Mouse (Mus musculus): ENCODE measurements around the gene Smtnl1.
A peak's percentile ranks its signal among the peaks of the same experiment; 100 is the strongest.
"Not testable (repeated sequence)": the region's sequence is repeated elsewhere in the genome, so short reads cannot be mapped to it uniquely, and the experiment has no call there.

Gene Smtnl1

DNA sequence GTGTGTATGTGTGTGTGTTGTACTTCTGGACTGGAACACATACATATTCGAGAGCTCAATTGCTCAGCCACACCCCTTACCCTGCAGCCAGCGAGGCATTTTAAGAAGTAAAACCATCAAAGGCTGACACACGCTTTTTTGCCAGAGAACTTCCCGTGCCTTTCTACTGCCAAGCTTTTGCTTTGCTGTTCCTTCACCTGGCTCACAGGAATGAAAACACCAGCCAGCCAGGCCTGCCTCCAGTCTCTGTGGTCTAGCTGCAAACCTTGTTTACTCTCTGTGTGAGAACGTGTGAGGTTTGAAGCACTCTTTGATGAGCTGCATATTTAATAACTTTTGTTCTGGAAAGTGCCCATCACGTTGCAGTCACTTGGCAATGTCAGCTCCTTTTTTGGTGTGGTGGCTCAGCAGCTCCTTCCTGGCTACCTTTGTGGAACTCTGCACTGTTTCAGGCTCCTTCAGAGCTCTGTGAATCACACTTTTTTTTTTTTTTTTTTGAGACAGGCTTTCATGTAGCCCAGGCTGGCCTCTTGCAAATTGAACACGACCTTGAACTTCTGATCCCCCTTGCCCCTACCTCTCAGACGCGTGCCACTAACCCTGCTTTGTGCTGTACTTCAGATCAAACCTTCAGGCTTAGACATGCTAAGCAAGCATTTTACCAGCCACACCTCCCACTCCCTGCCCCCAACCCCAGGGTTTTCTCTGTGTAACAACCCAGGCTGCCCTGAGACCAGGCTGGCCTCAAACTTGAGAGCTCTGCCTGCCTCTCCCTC, 15.6 kb upstream of the Smtnl1 start:
- no peak for DNase-seq

DNA sequence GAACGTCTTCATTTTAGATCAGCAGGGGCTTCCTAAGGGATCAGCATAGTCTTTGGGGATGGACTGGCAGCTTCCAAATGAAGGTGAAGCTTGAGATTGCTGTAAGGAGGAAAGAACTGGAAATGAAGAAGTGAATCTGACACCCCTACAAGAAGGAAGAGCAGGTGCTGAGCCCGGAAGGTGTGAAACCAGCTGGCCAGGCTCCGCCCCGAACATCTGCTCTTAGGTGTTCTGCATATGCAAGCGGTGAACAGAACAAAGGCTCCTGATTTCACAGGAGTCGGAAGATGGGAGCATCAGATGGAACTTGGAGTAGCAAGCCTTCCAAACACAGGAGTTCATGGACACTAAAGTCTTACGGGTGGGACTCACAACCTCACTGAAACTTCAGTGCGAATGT, 14.7 kb upstream of the Smtnl1 start:
- no peak for DNase-seq

DNA sequence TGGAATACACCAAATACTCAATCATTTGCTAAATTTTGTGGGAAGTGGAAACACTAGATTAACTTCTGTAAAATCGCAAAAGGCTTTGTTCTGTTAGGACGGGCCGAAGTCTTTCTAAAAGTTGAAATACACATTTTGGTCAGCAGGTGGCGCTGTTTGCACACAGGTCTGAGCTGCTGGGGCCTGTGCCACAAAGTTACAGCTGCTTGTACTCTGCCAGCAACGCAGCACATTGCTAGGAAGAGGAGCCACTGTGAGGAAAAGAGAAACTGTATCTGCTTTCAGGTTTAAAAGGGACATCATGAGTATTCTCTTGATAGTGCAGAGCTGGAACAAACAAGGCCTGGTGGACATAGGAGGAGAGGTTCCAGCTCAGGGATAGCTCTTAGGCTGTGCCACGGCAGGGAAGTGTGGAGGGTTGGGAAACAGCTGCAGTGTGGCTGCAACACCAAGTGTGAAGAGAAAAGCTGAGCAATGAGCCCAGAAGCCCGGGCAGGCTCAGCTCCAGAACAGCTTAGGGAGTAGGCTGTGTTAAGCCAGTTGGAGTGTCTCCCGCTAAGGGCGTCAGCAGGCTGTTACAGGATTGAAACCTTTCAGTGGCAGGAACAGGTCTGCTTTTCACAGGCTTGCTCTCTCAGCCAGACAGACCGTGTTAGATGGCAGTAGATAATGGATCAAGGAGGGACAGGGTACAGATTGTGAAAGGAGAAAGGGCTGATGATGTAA, 9.4 kb upstream of the Smtnl1 start:
- DNase-seq: peak; percentile 92

DNA sequence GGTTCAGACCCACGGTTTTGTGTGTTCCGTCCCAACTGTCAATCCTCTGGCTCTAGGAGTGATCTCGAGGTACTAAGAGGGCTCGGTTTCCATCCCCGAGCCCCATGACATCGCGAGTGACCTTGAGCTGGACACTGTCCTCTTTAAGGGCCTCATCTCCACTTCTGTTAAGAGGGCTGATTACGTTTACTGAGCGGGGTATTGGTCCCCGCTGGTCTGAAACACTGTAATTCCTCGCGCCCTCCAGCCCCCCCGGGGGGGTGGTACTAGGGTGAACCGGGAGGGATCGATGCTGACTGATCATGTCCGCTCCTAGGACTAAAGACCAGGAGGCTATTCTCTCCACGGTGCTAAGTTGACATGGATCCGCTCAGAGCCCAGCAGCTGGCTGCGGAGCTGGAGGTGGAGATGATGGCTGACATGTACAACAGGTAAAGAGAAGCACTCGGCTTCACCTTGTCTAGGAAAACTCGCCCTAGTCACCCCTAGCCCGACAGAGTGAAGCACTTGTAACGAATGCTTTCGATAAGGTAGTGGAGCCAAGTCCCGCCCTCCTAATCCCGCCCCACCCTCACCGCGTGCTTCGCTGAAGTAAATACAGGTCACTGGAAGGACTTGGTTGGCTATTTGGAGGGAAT, 5.0 kb upstream of the Smtnl1 start:
- no peak for DNase-seq

DNA sequence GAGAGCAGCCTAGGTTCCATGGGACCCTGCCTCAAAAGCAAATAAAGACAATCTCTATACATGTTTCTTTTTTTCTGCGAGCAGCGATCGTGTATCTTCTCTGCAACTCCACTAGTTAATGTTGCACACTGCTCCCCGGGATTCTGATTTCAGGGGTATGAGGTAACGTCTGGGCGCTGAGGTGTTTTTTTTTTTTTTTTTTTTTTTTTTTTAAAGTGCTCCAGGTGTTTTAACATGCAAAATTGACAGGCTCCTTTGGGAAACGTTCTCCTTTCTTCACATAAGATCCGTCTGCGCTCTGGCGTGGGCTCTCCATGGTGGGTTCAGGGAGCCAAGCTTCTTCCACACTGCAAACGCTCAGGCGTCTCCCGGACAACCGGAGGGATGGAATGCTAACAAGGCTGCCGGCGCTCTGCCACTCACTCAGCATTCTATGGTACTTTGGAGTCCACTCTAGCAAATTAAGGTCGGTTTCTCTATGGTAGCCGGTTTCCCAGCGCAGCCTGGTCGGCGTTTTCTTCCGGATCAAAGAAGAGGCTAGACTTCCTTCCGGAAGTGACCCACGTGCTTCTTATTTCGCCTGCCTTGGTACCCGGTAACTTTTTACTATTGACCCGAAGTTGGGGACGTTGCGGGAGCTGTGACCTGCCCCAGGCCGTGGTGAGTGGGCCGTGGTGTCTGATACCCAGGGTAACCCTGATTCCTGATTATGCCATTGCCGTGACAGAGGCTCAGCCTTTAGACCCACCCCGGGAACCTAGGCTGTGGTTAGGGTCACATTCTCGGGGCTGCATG, 4.2 kb upstream of the Smtnl1 start, which contains the start of gene Timm10:
Gene Timm10 (plus strand): TSS at position 510 of the 795 bp plus-strand sequence.
- peak; percentile 83 for DNase-seq

DNA sequence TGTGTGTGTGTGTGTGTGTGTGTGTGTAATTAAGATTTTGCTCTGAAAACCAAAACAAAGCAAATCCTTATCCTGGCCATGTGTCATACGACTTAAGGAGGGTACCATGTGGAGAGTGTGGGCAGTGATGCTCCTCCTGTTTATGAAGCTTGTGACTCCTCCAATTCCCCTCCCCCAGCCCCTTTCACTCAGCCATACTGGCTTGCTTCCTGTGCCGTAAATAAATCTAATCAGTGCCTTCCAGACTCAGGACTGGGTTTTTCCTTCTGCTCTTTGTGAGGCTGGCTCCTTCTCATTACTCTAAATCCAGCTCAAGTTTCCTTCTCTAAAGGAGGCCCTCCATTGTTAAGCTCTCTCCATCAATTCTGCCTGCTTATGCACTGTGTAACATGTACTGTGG, 785 bp upstream of the Smtnl1 start:
- no peak for DNase-seq

DNA sequence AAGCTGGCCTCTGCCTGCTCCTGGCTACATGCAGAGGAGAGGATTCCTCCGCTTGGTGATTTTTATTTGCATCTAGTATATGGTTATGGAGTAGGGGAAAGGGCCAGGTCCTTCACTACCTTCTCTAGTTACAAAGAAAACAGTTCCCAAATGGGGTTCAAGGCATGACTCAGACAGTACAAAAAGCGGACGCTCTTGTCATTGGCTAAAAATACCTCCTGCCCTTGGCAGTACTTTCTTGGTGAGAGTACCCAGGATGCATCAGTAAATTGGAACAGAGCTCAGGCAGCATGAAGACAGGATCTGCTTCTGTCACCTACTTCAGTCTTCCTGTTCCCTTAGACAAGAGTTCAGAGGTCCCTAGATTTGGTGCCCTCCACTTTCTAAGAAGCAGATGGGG, 2.6 kb downstream of the Smtnl1 start:
- DNase-seq: no peak

DNA sequence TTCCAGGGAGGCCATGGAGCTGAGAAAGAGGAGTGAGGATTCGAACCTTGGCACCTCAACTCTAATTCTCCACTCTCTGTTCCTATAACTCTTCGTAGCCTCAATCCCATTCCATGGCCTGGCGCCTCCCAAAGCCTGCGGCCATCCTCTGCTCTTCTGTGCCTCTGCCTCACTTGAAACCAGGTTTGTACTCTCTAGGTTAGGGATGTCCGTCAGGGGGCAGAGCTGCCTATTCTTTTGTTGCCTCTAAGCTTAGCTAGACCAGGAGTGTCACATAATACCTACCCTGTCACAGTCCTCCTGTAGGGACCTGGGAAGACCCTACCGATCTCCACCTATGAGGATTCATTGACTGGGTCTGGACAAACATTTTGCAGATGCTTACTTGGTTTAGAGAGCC, 9.8 kb downstream of the Smtnl1 start:
- DNase-seq: no peak

DNA sequence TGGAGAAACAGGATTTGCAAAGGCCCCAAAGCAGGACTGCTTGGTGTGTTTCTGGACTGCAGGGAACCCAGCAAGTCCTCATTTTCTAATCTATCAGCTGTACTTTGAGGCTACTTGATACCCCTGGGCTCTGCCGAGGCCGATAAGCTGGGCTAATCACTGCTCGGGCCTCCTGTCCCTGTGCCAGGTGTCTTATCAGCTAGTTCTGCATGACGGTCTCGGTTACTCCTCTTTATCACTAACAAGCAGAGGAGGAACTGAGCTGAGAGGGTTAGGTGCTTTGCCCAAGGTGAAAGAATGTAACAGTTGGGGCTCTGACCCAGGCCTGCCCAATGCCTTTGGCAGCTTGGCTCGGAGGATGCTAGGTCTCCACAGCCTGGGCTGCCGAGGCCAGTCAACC, 10.6 kb downstream of the Smtnl1 start:
- no peak for DNase-seq

DNA sequence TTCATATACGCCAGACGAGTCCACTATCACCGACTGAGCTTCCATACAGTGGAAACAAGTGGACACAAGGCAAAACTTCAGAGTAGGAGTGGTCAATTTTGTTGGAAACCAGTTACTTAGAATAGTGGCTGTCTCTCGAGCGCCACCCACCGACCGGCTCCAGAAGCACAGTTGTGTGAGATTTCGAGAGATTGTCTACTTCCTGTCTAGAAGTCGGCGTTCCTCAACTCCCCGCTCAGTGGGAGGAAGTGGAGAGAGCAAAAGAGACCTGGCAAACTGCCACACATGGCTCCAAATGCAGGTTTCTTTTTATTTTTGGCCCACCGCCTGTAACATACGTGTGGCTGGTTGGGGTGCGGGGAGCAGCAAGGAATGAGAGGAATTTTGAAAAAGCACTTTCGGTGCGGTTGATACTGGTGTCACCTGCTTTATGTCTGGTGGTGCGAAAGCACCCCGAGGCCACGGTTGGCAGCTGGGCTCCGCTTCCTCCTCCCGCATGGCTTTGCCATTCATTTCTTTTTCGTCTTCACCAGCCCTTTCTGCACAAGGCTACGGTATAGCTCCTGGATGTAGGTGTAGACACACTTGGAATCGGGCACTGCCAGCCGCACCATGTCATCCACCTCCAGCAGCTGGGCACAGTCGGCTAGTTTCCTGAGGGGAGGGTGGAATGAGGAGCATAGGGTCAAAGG, 11.4 kb downstream of the Smtnl1 start:
- DNase-seq: peak; percentile 88

DNA sequence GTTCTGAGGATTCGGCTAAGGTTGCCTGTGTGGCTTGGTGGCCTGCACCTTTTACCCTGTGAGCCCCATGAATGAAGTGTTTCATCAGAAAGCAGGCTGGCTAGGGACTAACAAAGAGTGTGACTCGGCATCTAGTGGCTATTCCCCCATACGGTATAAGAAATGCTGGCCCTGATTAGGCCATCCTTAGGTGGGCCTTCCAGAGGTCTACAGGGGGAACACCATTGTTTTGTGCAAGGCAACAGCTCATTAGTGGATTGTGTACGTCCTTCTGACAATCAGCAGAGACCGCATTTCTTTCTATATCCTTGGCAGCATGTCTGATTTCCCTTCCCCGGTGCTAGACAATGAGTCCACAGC, 11.9 kb downstream of the Smtnl1 start:
- no peak for DNase-seq

DNA sequence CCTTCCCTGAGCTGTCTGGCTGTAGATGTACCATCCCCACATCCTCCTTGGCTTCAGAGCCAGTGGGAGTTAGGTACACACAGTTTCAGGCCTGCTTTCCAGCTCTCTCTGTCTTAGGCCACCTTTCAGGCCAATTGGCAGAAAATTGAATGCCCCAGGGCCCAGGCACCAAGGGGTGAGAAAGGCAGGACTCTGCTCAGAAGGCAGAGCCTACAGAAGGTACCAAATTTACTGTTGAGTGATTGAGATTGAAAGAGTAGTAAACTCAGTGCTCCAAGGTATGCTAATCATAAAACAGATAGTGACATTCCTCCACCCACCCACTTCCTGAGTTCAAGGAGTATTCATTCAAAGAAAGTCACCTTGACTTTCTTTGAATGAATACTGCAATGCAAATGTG, 13.1 kb downstream of the Smtnl1 start:
- DNase-seq: no peak

DNA sequence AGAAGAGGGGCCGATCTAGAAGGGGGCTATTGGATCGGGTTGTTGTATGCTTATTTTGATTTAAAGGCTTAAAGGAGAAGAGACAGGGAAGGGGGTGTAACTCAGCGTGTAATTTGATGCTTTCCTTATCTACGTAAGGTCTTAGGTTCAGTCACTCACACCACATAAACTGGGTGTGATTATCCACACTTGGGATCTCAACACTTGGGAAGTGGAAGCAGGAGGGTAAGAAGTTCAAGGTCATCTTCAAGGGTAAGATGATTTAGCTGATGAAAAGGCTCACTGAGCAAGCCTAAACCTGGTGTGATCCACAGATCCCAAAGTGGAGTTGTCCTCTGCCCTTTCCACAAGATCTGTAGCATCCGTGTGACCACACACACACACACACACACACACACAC, 15.9 kb downstream of the Smtnl1 start:
- no peak for DNase-seq

DNA sequence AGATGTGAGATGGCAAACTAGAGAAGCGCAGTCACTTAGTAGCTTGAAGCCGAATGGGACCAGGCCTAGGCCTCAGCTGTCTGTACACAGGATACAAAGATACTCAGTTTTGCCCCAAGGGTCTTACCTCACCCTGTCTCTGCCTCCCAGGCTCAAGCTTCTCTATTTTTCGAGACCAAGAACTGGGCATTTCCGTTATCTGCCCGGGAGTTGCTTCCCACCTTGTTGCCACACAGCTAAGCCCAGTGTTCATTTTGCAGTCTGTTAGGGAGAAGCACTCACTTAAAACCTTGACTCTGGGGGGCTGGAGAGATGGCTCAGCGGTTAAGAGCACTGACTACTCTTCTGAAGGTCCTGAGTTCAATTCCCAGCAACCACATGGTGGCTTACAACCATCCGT, 18.5 kb downstream of the Smtnl1 start:
- DNase-seq: no peak

DNA sequence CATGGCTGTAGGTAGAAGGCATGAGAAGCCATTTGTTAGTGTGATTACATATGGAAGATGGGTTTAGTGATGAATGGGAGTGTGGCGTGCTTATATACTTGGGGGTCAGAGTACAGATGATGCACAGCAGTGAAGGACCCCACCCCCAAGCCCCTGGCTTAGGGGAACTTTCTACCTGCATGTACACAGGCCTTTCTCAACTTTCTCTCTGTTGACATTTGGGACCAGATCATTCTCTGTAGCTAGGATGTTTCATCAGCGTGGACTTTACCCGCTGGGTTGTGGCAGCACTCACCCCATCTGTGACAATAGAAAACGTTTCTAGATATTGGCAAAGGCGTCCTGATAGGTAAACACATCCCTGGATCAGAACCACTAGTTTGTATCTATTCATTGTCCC, 21.2 kb downstream of the Smtnl1 start:
- DNase-seq: not testable (repeated sequence)

DNA sequence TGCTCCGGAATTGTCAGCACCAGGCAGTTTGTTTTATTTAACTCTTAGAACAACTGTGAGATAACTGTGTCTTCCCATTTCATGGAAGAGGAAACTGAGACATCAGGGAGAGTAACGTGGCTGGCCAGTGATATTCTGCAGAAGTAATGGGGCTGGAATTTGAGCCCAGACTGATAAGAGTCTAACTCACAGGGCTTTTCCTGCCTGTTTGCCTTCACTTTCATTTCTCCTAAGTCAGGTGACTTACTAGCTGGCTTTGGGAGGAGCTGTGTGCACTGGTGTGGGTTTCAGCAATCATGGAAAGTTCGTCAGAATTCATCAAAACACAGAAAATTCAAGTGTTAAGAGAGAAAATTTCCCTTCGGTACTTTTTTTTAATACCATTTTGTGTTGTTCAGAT, 22.1 kb downstream of the Smtnl1 start:
- DNase-seq: no peak

DNA sequence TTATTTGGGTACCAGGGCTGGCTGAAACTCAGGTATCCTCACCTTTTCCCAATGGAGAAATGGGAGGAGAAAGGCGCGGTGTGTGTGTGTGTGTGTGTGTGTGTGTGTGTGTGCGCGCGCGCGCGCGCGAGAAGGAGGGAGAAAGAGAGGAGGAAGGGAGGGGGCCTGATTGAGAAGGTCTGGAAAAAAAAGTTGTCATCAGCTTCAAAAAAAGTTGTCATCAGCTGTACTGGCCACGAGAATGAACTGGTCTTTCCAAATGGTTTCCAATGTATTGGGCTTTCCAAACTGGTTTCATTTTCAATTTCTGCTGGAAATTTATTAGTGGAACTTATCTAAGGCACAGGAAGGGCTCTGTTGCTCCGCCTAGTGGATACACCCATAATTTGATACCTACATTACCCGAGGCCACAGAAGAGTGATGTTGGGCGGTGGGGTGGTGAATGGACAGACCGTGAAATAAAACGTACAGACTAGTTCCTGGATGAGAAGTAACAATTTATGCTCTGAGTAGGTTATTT, 23.4 kb downstream of the Smtnl1 start:
- peak; percentile 83 for DNase-seq

DNA sequence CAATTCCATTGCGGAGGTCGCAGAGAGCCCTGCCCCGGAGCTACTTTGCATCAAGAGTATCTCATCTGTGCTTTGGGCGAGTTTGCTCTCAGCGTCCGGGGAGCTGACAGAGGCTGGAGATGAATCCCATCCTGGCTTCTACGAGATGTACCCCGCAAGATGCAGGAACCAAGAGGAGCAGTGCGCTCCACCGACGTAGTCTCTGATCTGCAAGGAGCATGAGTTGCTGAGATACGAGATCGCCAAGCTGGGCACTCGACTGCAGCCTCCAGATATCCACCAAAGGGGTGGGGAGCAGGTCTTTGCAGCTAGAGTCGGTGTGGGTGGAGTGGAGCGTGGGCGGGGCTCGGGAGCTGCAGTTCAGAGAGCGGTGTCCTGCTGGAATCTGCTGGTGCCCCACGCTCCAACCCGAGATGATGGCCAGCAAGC, 23.9 kb downstream of the Smtnl1 start, which contains the start of gene Ube2l6:
Gene Ube2l6 (plus strand): TSS at position 336 of the 429 bp plus-strand sequence.
- DNase-seq: peak; percentile 70

DNA sequence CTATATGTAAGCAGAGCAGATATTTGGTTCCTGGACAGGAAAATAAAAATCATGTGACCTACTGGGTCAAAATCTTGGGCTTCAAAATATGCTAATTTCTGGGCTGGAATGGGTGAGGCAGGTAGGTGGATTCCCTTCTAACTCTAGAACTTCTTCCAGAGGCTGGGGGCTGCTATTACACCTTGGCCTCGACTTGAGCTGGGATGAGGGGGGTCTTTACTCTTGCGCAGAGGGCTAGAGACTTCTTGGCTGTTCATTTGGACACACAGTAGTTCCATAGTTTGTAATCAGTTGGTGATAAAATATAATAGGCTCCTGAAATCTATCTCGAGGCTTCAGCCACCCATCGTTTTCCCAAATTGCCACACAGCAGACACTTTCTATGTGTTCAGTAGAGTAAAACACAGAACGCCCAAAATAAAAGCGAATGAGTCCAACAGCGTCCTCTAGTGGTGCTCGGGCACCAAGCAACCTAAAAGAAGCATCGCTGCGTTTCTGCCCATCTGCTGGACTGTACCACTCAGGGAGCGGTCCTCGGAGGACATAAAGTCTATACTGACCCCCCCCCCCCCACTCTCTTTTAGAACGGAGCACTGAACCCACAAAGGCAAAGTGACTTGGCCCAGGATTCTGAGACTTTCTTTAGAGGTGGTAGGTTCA, 24.5 kb downstream of the Smtnl1 start:
- DNase-seq: peak; percentile 84

DNA sequence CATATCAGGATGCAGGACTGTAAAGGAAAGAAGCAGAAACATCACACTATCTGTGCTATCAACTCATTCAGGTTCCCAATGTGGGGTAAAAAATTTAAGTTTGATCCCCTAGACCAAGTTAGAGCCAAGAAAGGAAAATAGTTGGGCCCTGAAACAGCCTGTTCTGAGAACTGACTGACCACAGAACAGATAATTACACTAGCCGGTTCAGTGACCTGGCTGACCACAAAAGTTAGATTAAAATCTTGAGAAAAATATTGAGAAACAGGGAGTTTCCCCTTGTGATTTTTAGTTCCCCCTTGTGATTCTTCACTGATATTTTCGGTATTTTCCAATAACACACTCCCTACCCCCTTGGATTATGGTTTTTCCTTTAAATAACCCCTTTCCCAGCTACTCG, 28.6 kb downstream of the Smtnl1 start:
- DNase-seq: no peak

DNA sequence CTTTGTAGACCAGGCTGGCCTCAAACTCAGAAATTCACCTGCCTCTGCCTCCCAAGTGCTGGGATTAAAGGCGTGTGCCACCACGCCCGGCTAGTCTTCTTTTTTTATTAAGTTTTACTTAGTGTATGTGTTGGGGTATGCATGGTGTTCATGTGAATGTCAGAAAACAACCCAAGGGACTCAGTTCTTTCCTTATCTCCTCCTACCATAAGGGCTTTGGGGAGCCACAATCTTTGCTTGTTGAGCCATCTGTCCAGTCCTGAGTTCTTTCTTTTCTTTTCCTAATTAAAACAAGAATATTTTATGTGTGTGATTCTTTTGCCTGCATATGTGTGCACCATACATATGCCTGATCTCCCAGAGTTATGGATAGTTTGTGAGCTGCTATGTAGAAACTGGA, 29.3 kb downstream of the Smtnl1 start:
- DNase-seq: no peak

DNA sequence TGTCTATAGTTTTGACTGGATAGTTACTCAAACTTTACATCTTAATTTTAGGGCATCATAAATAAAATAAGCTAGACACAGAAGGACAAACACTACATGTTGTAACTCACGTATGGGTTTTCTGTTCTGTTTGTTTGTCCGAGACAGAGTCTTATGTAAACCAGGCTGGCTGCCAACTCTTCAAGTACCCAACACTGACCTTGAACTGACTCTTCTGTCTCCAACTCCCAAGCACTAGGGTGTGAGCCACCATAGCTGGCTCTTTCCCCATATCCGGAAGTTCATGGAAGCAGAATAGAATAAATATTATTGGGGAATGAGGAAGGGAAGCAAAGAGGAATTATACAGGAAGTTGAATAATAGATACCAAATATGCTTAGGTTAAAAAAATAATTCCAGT, 29.9 kb downstream of the Smtnl1 start:
- DNase-seq: no peak

All from lung, postnatal 14 days (tissue).